Mouse (Mus musculus): ENCODE data around the gene Il17c.

- TF ChIP-seq POLR2A (IDR thresholded peaks at IDR 0.05; ENCODE audit: control insufficient read depth, low read depth, low read length) (no peak), CTCF (IDR thresholded peaks at IDR 0.05; ENCODE audit: control insufficient read depth, insufficient read depth, insufficient replicate concordance, low read depth, low read length) (no peak)
Observed at GRCm38 (mm10) chr8:122439336-122439735, 17.5 kb downstream of the Il17c start.

Data from testis, adult 2 months (tissue).